Mouse (Mus musculus): Measurements from ENCODE around the gene Dpm3. TPM values are rescaled to one million over a fixed set of nuclear protein-coding genes. Genes with fewer than 3 reads are reported as not detected.
A peak's percentile ranks its signal among the peaks of the same experiment; 100 is the strongest.

The Dpm3 gene
- polyA plus RNA-seq, 1 experiment from 2014 or later, result 106 TPM

MicroRNA genes within 50 kb of the gene (microRNA counts, 519-probe panel; counts per million panel counts)
- microRNA mmu-miR-92b, result 1,929 counts per million, percentile 15 among the panel's probes with 10 or more counts

Small RNAs within 50 kb of the gene (microRNA-seq; reads per million reads assigned to microRNA genes)
- gene Mir92b, result 542 reads per million, percentile 67 among the genes with 10 or more reads in this experiment

Other genes with a start within 250 kb of the Dpm3 start
- gene Rusc1, start 166.0 kb upstream of the Dpm3 start, polyA plus RNA-seq (2014; fragmentation: Nextera tagmentation; extraction: Ambion mirVana), result 13.8 TPM in 2 replicates
- gene Gm43738, start 158.3 kb upstream of the Dpm3 start, polyA plus RNA-seq (2014; fragmentation: Nextera tagmentation; extraction: Ambion mirVana), result not detected in 2 replicates
- gene Fdps, start 157.4 kb upstream of the Dpm3 start, polyA plus RNA-seq (2014; fragmentation: Nextera tagmentation; extraction: Ambion mirVana), result 315 and 326 TPM in 2 replicates
- gene Pklr, start 123.2 kb upstream of the Dpm3 start, polyA plus RNA-seq (2014; fragmentation: Nextera tagmentation; extraction: Ambion mirVana), result 1.2 and 1.6 TPM in 2 replicates
- 1.0 and 1.1 TPM in 2 replicates for gene Hcn3, start 99.2 kb upstream of the Dpm3 start, polyA plus RNA-seq (2014; fragmentation: Nextera tagmentation; extraction: Ambion mirVana)
- gene Clk2, start 94.6 kb upstream of the Dpm3 start, polyA plus RNA-seq (2014; fragmentation: Nextera tagmentation; extraction: Ambion mirVana), result 34.8 and 35.2 TPM in 2 replicates
- gene Scamp3, start 81.9 kb upstream of the Dpm3 start, polyA plus RNA-seq (2014; fragmentation: Nextera tagmentation; extraction: Ambion mirVana), result 107 and 110 TPM in 2 replicates
- gene Fam189b, start 76.2 kb upstream of the Dpm3 start, polyA plus RNA-seq (2014; fragmentation: Nextera tagmentation; extraction: Ambion mirVana), result 24.0 and 27.1 TPM in 2 replicates
- 30.7 and 33.1 TPM in 2 replicates for gene Gba, start 56.4 kb upstream of the Dpm3 start, polyA plus RNA-seq (2014; fragmentation: Nextera tagmentation; extraction: Ambion mirVana)
- gene Thbs3, start 44.2 kb upstream of the Dpm3 start, polyA plus RNA-seq (2014; fragmentation: Nextera tagmentation; extraction: Ambion mirVana), result 21.0 and 21.6 TPM in 2 replicates
- 213 and 231 TPM in 2 replicates for gene Mtx1, start 32.3 kb upstream of the Dpm3 start, polyA plus RNA-seq (2014; fragmentation: Nextera tagmentation; extraction: Ambion mirVana)
- 0.68 TPM in 1 of 2 replicates, not detected in the other for gene Muc1, start 30.3 kb upstream of the Dpm3 start, polyA plus RNA-seq (2014; fragmentation: Nextera tagmentation; extraction: Ambion mirVana)
- 272 and 295 TPM in 2 replicates for gene Krtcap2, start 13.4 kb upstream of the Dpm3 start, polyA plus RNA-seq (2014; fragmentation: Nextera tagmentation; extraction: Ambion mirVana)
- 4.0 and 5.5 TPM in 2 replicates for gene Trim46, start 13.0 kb upstream of the Dpm3 start, polyA plus RNA-seq (2014; fragmentation: Nextera tagmentation; extraction: Ambion mirVana)
- gene Slc50a1, start 11.2 kb downstream of the Dpm3 start, polyA plus RNA-seq (2014; fragmentation: Nextera tagmentation; extraction: Ambion mirVana), result 46.4 and 47.2 TPM in 2 replicates
- gene Efna1, start 21.8 kb downstream of the Dpm3 start, polyA plus RNA-seq (2014; fragmentation: Nextera tagmentation; extraction: Ambion mirVana), result 42.4 and 47.7 TPM in 2 replicates
- 13.9 and 19.3 TPM in 2 replicates for gene Efna3, start 63.6 kb downstream of the Dpm3 start, polyA plus RNA-seq (2014; fragmentation: Nextera tagmentation; extraction: Ambion mirVana)
- gene Efna4, start 78.7 kb downstream of the Dpm3 start, polyA plus RNA-seq (2014; fragmentation: Nextera tagmentation; extraction: Ambion mirVana), result 46.9 and 48.9 TPM in 2 replicates
- gene Adam15, start 90.6 kb downstream of the Dpm3 start, polyA plus RNA-seq (2014; fragmentation: Nextera tagmentation; extraction: Ambion mirVana), result 17.8 and 21.0 TPM in 2 replicates
- gene Dcst2, start 102.6 kb downstream of the Dpm3 start, polyA plus RNA-seq (2014; fragmentation: Nextera tagmentation; extraction: Ambion mirVana), result 0.23 and 0.28 TPM in 2 replicates
- 0.37 and 0.44 TPM in 2 replicates for gene Dcst1, start 105.9 kb downstream of the Dpm3 start, polyA plus RNA-seq (2014; fragmentation: Nextera tagmentation; extraction: Ambion mirVana)
- 0.41 and 0.45 TPM in 2 replicates for gene Zbtb7b, start 135.4 kb downstream of the Dpm3 start, polyA plus RNA-seq (2014; fragmentation: Nextera tagmentation; extraction: Ambion mirVana)
- gene Lenep, start 143.4 kb downstream of the Dpm3 start, polyA plus RNA-seq (2014; fragmentation: Nextera tagmentation; extraction: Ambion mirVana), result 0.61 TPM in 1 of 2 replicates, not detected in the other
- 19.0 and 21.9 TPM in 2 replicates for gene Flad1, start 152.5 kb downstream of the Dpm3 start, polyA plus RNA-seq (2014; fragmentation: Nextera tagmentation; extraction: Ambion mirVana)
- gene Cks1b, start 159.0 kb downstream of the Dpm3 start, polyA plus RNA-seq (2014; fragmentation: Nextera tagmentation; extraction: Ambion mirVana), result 774 and 797 TPM in 2 replicates
- 55.7 and 64.5 TPM in 2 replicates for gene Shc1, start 159.1 kb downstream of the Dpm3 start, polyA plus RNA-seq (2014; fragmentation: Nextera tagmentation; extraction: Ambion mirVana)
- gene Pygo2, start 170.9 kb downstream of the Dpm3 start, polyA plus RNA-seq (2014; fragmentation: Nextera tagmentation; extraction: Ambion mirVana), result 64.3 and 65.5 TPM in 2 replicates
- 10.3 and 11.5 TPM in 2 replicates for gene Pbxip1, start 177.3 kb downstream of the Dpm3 start, polyA plus RNA-seq (2014; fragmentation: Nextera tagmentation; extraction: Ambion mirVana)
- 58.6 and 64.0 TPM in 2 replicates for gene Pmvk, start 195.2 kb downstream of the Dpm3 start, polyA plus RNA-seq (2014; fragmentation: Nextera tagmentation; extraction: Ambion mirVana)

Data from limb, embryonic 11.5 days (tissue).